9 mouse cellular contexts compared by ENCODE assay signal in the genomic region with DNA sequence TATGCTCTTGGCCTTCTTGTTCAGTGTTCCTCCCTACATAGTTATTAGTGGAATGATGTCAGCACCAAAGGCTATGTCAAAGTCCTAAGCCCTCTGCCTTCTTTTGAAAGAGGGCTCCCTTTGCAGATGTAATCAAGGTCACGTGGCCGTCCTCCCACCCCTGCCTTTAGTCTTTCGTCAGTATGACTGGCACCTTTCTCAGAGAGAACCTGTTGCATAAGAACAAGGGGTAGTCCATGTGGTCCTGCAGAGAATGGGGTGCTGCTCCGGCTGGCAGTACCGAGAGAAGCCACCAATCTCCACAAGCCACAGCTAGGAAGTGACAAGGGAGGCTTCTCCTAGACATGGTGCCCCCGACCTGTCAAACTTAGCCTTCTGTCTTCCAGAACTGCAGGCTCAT.
DNase-seq lines count a peak whose midpoint lies in the region; ATAC-seq and TF ChIP-seq lines count a peak whose summit lies in the region.
"Had no signal": no experiment of that assay in that cellular context is flagged by ENCODE, and none has a peak within 500 bp of the region (broad histone marks: within the 10 kb centered on the region; RNA-seq: fewer than 3 reads in every experiment).

No protein-coding gene starts in this region.

- WGBS in heart, embryonic 12.5 days = 80% methylated on average over 6 of the region's 6 CpGs
- WGBS in kidney, postnatal 0 days = 73% methylated on average over 6 of the region's 6 CpGs
- WGBS in embryonic facial prominence, embryonic 15.5 days = 76% methylated on average over 6 of the region's 6 CpGs

- peak overlapping the region; percentile 76; the same call in 1 of the 2 replicates for H3K27ac ChIP-seq in heart, embryonic 12.5 days (ENCODE audit: poor library complexity, severe bottlenecking)
- peak overlapping the region; percentile 72 for H3K27ac ChIP-seq in kidney, postnatal 0 days
- peak overlapping the region; percentile 48 for H3K27ac ChIP-seq in embryonic facial prominence, embryonic 15.5 days (replicated peaks)
- H3K27ac ChIP-seq: hindbrain, embryonic 14.5 days had no signal

- DNase-seq in heart, postnatal 10 days = no peak
- DNase-seq in kidney, postnatal 0 days (ENCODE audit: low spot score) = no peak
- no peak for DNase-seq in kidney, adult 9 months
- DNase-seq in right cerebral cortex, postnatal 10 days (ENCODE audit: low spot score in 2 of 2) = no peak
- DNase-seq in ovary, postnatal 10 days (ENCODE audit: low spot score) = no peak

- no peak overlapping the region for H3K4me3 ChIP-seq in heart, embryonic 12.5 days
- no peak overlapping the region for H3K4me3 ChIP-seq in kidney, postnatal 0 days (replicated peaks; ENCODE audit: low read depth, low read length)
- H3K4me3 ChIP-seq in embryonic facial prominence, embryonic 15.5 days (replicated peaks) = no peak overlapping the region

- H3K27me3 ChIP-seq in heart, embryonic 12.5 days (replicated peaks) = no peaks in the 10 kb centered on the region
- no peaks in the 10 kb centered on the region for H3K27me3 ChIP-seq in kidney, postnatal 0 days (ENCODE audit: insufficient read depth, low read length)
- H3K27me3 ChIP-seq in embryonic facial prominence, embryonic 15.5 days = no peaks in the 10 kb centered on the region

- peaks cover 6% of the 10 kb centered on the region; the same call in 1 of the 2 replicates for H3K36me3 ChIP-seq in heart, embryonic 12.5 days
- no peaks in the 10 kb centered on the region for H3K36me3 ChIP-seq in kidney, postnatal 0 days (ENCODE audit: insufficient read depth, low read length)
- H3K36me3 ChIP-seq in embryonic facial prominence, embryonic 15.5 days = no peaks in the 10 kb centered on the region

- no peak for TF ChIP-seq CTCF in kidney, postnatal 0 days (IDR thresholded peaks at IDR 0.05; ENCODE audit: low read depth)

- H3K9ac ChIP-seq in heart, embryonic 12.5 days = no peak overlapping the region
- no peak overlapping the region for H3K9ac ChIP-seq in kidney, postnatal 0 days (ENCODE audit: low read depth, low read length)
- H3K9ac ChIP-seq in embryonic facial prominence, embryonic 15.5 days = no peak overlapping the region
- H3K9ac ChIP-seq: hindbrain, embryonic 14.5 days had no signal

- intact Hi-C loops in heart, postnatal 10 days (cut with DNase I) = loop anchor here (2.0 kb wide), 1 partner anchor 30 kb away; no protein-coding TSS in a partner anchor

- peaks cover 70% of the 10 kb centered on the region for H3K4me1 ChIP-seq in heart, embryonic 12.5 days (replicated peaks)
- peaks cover 36% of the 10 kb centered on the region for H3K4me1 ChIP-seq in kidney, postnatal 0 days (replicated peaks; ENCODE audit: insufficient read depth, low read length)
- peaks cover 65% of the 10 kb centered on the region for H3K4me1 ChIP-seq in embryonic facial prominence, embryonic 15.5 days

- no peak for ATAC-seq in heart, embryonic 12.5 days (ENCODE audit: insufficient number of reproducible peaks, low FRiP score)
- no peak for ATAC-seq in kidney, postnatal 0 days (replicated peaks; ENCODE audit: low FRiP score, low read depth)
- no peak for ATAC-seq in embryonic facial prominence, embryonic 15.5 days (ENCODE audit: insufficient number of reproducible peaks, low FRiP score, low TSS enrichment, low read depth)
- peak; percentile 56 for ATAC-seq in megakaryocyte progenitor cell, adult 5-6 weeks (replicated peaks; ENCODE audit: poor library complexity)

- no peaks in the 10 kb centered on the region for H3K9me3 ChIP-seq in heart, embryonic 12.5 days (replicated peaks)
- H3K9me3 ChIP-seq in kidney, postnatal 0 days (replicated peaks; ENCODE audit: low read length) = no peaks in the 10 kb centered on the region
- no peaks in the 10 kb centered on the region for H3K9me3 ChIP-seq in embryonic facial prominence, embryonic 15.5 days (replicated peaks)

- no peak overlapping the region for H3K4me2 ChIP-seq in heart, embryonic 12.5 days
- no peak overlapping the region for H3K4me2 ChIP-seq in kidney, postnatal 0 days (ENCODE audit: low read length)
- H3K4me2 ChIP-seq in embryonic facial prominence, embryonic 15.5 days (replicated peaks) = no peak overlapping the region
- H3K4me2 ChIP-seq: hindbrain, embryonic 14.5 days had no signal
